Mouse (Mus musculus): ENCODE results near the gene Kank4. TPM values are rescaled to one million over a fixed set of nuclear protein-coding genes. Genes with fewer than 3 reads are reported as not detected.

The Kank4 gene
- total and polyA plus RNA-seq, 3 experiments: not detected

- Histone ChIP-seq H3K4me3 (ENCODE audit: control insufficient read depth in 1 of 2, insufficient read depth in 1 of 2, low read depth in 2 of 2, low read length in 2 of 2) (no peak overlapping the region), H3K9me3 (replicated peaks; ENCODE audit: insufficient read depth, low read length) (no peaks in the 10 kb centered on the region), H3K27me3 (ENCODE audit: control insufficient read depth in 1 of 2, insufficient read depth in 2 of 2, low read length in 2 of 2) (no peaks in the 10 kb centered on the region), H3K36me3 (ENCODE audit: control insufficient read depth in 1 of 2, insufficient read depth in 2 of 2, low read length in 2 of 2) (no peaks in the 10 kb centered on the region), H3K27ac (ENCODE audit: control insufficient read depth, low read depth, low read length) (no peak overlapping the region), H3K9ac (ENCODE audit: control insufficient read depth, low read depth, low read length, poor library complexity, severe bottlenecking) (no peak overlapping the region), H3K4me1 (ENCODE audit: control insufficient read depth in 1 of 2, insufficient read depth in 2 of 2, low read length in 2 of 2) (no peaks in the 10 kb centered on the region), H3K79me2 (ENCODE audit: control insufficient read depth, insufficient read depth, low read length, poor library complexity) (no peaks in the 10 kb centered on the region)
- TF ChIP-seq TBP (IDR thresholded peaks at IDR 0.05; ENCODE audit: low read depth, low read length) (no peak), USF2 (IDR thresholded peaks at IDR 0.05; ENCODE audit: borderline replicate concordance in 1 of 2, insufficient read depth in 1 of 2, low read depth in 1 of 2, low read length in 2 of 2) (no peak), RAD21 (IDR thresholded peaks at IDR 0.05; ENCODE audit: low read depth, low read length) (peak; percentile 6), ETS1 (IDR thresholded peaks at IDR 0.05; ENCODE audit: low read depth, low read length) (no peak)
- DNase-seq (ENCODE audit: low read depth, low spot score): no peak
These were observed 77.6 kb downstream of the Kank4 start for GRCm38 (mm10) chr4:98739753-98740152.

- H3K27me3 ChIP-seq (ENCODE audit: control insufficient read depth in 1 of 2, insufficient read depth in 2 of 2, low read length in 2 of 2): no peaks in the 10 kb centered on the region
- H3K79me2 ChIP-seq (ENCODE audit: control insufficient read depth, insufficient read depth, low read length, poor library complexity): no peaks in the 10 kb centered on the region
- DNase-seq (ENCODE audit: low read depth, low spot score): no peak
- no peaks in the 10 kb centered on the region for H3K4me1 ChIP-seq (ENCODE audit: control insufficient read depth in 1 of 2, insufficient read depth in 2 of 2, low read length in 2 of 2)
- no peak for TF ChIP-seq NRF1 (IDR thresholded peaks at IDR 0.05; ENCODE audit: insufficient read depth, low read depth, low read length, poor library complexity, severe bottlenecking)
- TF ChIP-seq SIN3A (IDR thresholded peaks at IDR 0.05; ENCODE audit: low read length): no peak
- no peak for TF ChIP-seq UBTF (IDR thresholded peaks at IDR 0.05; ENCODE audit: borderline replicate concordance, insufficient read depth, low read depth, low read length)
- TF ChIP-seq RCOR1 (IDR thresholded peaks at IDR 0.05; ENCODE audit: low read depth, low read length): no peak
- TF ChIP-seq MAX (IDR thresholded peaks at IDR 0.05; ENCODE audit: low read length): no peak
- no peak for TF ChIP-seq USF1 (IDR thresholded peaks at IDR 0.05; ENCODE audit: low read depth, low read length)
- TF ChIP-seq TCF12 (IDR thresholded peaks at IDR 0.05; ENCODE audit: low read depth, low read length): no peak
- no peak for TF ChIP-seq MYC (IDR thresholded peaks at IDR 0.05; ENCODE audit: low read depth, low read length)
- no peak for TF ChIP-seq E2F4 (IDR thresholded peaks at IDR 0.05; ENCODE audit: borderline replicate concordance, low read depth, low read length)
- TF ChIP-seq HCFC1 (IDR thresholded peaks at IDR 0.05; ENCODE audit: low read depth, low read length): no peak
- TF ChIP-seq ETS1 (IDR thresholded peaks at IDR 0.05; ENCODE audit: low read depth, low read length): no peak
- TF ChIP-seq CHD1 (IDR thresholded peaks at IDR 0.05; ENCODE audit: low read depth, low read length): no peak
- TF ChIP-seq BHLHE40 (IDR thresholded peaks at IDR 0.05; ENCODE audit: borderline replicate concordance, low read depth, low read length): no peak
- no peak for TF ChIP-seq ZNF384 (IDR thresholded peaks at IDR 0.05; ENCODE audit: low read depth, low read length)
- no peak for TF ChIP-seq MYB (IDR thresholded peaks at IDR 0.05; ENCODE audit: low read depth, low read length)
- TF ChIP-seq RAD21 (IDR thresholded peaks at IDR 0.05; ENCODE audit: low read depth, low read length): no peak
- no peak for TF ChIP-seq MXI1 (IDR thresholded peaks at IDR 0.05; ENCODE audit: low read depth, low read length)
- no peak for TF ChIP-seq GATA1 (IDR thresholded peaks at IDR 0.05; ENCODE audit: low read depth, low read length)
- TF ChIP-seq KAT2A (conservative IDR thresholded peaks at IDR 0.05; ENCODE audit: low read depth, low read length): no peak
- TF ChIP-seq MAZ (IDR thresholded peaks at IDR 0.05; ENCODE audit: low read depth, low read length): no peak
- no peak overlapping the region for H3K27ac ChIP-seq (ENCODE audit: control insufficient read depth, low read depth, low read length)
- no peaks in the 10 kb centered on the region for H3K36me3 ChIP-seq (ENCODE audit: control insufficient read depth in 1 of 2, insufficient read depth in 2 of 2, low read length in 2 of 2)
- H3K9ac ChIP-seq (ENCODE audit: control insufficient read depth, low read depth, low read length, poor library complexity, severe bottlenecking): no peak overlapping the region
- H3K4me3 ChIP-seq (ENCODE audit: control insufficient read depth in 1 of 2, insufficient read depth in 1 of 2, low read depth in 2 of 2, low read length in 2 of 2): no peak overlapping the region
- H3K9me3 ChIP-seq (replicated peaks; ENCODE audit: insufficient read depth, low read length): no peaks in the 10 kb centered on the region
These were observed 83.7 kb downstream of the Kank4 start for GRCm38 (mm10) chr4:98733660-98734059.
